Mouse (Mus musculus): ENCODE measurements around the gene Tshz2. TPM values are rescaled to one million over a fixed set of nuclear protein-coding genes. Genes with fewer than 3 reads are reported as not detected.

Gene Tshz2
- total and polyA plus RNA-seq, 2 experiments from 2014 or later, result 29.0 to 40.2 TPM

DNA sequence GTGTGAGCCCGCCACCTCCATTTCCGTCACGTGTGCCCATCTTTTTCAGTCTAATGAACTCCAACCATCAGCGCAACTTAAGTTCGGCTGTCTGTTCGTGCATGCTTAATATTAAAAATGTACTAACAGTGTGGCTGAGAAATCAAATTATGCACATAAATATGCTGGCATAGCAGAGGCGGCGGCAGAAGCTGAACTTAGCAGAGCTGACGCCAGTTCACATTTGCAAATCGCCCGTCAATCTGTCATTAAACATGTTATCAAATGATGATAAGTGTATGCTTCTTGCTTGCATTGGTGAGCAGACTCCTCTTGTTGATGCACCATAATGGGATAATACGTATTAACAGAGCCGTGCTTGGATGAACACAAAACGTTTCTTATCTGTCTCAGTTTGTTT, 280.0 kb downstream of the Tshz2 start:
- H3K4me3 ChIP-seq (ENCODE audit: low read length), result no peak overlapping the region
- H3K9me3 ChIP-seq (ENCODE audit: low read length), result no peaks in the 10 kb centered on the region
- no peaks in the 10 kb centered on the region for H3K4me1 ChIP-seq (ENCODE audit: insufficient read depth, low read length)
- no peak for TF ChIP-seq CTCF (IDR thresholded peaks at IDR 0.05; ENCODE audit: low read depth)
- no peak overlapping the region for H3K4me2 ChIP-seq (ENCODE audit: low read depth, low read length)
- H3K27ac ChIP-seq, result no peak overlapping the region
- 71% methylated on average over 14 of the region's 14 CpGs for WGBS
- DNase-seq (ENCODE audit: low spot score) (peak; percentile 14), ATAC-seq (no peak)
- H3K27me3 ChIP-seq (ENCODE audit: insufficient read depth, low read length), result no peaks in the 10 kb centered on the region
- no peaks in the 10 kb centered on the region for H3K36me3 ChIP-seq (ENCODE audit: insufficient read depth, low read length)
- no peak overlapping the region for H3K9ac ChIP-seq (replicated peaks; ENCODE audit: low read length)

DNA sequence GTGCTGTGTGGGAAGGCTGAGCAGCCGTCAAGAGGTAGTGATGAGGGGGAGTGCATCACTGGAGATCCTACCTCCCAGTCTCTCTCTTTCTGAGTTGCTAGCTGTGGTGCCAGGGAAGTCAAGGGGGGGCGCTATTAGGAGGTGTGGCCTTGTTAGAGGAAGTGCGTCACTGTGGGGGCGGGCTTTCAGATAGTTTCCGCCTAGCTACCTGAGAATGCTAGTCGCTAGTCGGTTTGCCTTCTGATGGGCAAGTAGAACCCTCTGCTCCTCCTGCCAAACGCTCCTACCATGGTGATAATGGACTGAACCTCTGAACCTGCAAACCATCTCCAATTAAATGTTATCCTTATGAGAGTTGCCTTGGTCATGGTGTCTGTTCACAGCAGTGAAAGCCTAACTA, 282.1 kb downstream of the Tshz2 start:
- ATAC-seq (no peak), DNase-seq (ENCODE audit: low spot score) (no peak)
- no peaks in the 10 kb centered on the region for H3K4me1 ChIP-seq (ENCODE audit: insufficient read depth, low read length)
- H3K9ac ChIP-seq (replicated peaks; ENCODE audit: low read length), result no peak overlapping the region
- no peaks in the 10 kb centered on the region for H3K27me3 ChIP-seq (ENCODE audit: insufficient read depth, low read length)
- no peak overlapping the region for H3K4me2 ChIP-seq (ENCODE audit: low read depth, low read length)
- no peak overlapping the region for H3K27ac ChIP-seq
- 83% methylated on average over 8 of the region's 8 CpGs for WGBS
- no peak for TF ChIP-seq CTCF (IDR thresholded peaks at IDR 0.05; ENCODE audit: low read depth)
- no peaks in the 10 kb centered on the region for H3K9me3 ChIP-seq (ENCODE audit: low read length)
- H3K4me3 ChIP-seq (ENCODE audit: low read length), result no peak overlapping the region
- H3K36me3 ChIP-seq (ENCODE audit: insufficient read depth, low read length), result no peaks in the 10 kb centered on the region

DNA sequence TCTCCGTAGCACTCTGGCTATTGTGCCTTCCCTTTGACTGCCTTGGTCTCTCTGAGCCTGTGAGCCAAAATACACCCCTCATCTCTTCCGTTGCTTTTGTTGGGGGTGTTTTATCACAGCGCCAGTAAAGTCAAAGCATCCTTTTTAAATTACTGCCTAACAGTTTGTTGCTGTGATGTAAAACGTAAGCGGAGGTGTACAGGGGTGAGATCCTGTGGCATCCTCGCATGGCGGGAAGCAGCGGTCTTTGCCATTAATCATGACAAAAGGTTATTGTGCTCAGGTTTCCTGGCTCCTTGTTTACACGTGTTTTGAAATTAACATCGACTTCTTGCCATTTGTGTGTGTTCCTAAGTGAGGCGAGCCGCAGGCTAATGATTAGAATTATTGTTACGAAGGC, 282.5 kb downstream of the Tshz2 start:
- no peaks in the 10 kb centered on the region for H3K4me1 ChIP-seq (ENCODE audit: insufficient read depth, low read length)
- no peak for TF ChIP-seq CTCF (IDR thresholded peaks at IDR 0.05; ENCODE audit: low read depth)
- H3K27me3 ChIP-seq (ENCODE audit: insufficient read depth, low read length), result no peaks in the 10 kb centered on the region
- WGBS, result 78% methylated on average over 13 of the region's 13 CpGs
- H3K27ac ChIP-seq, result no peak overlapping the region
- H3K4me3 ChIP-seq (ENCODE audit: low read length), result no peak overlapping the region
- H3K4me2 ChIP-seq (ENCODE audit: low read depth, low read length), result no peak overlapping the region
- H3K9me3 ChIP-seq (ENCODE audit: low read length), result no peaks in the 10 kb centered on the region
- H3K36me3 ChIP-seq (ENCODE audit: insufficient read depth, low read length), result no peaks in the 10 kb centered on the region
- DNase-seq (ENCODE audit: low spot score), result no peak
- H3K9ac ChIP-seq (replicated peaks; ENCODE audit: low read length), result no peak overlapping the region
- ATAC-seq, result no peak

DNA sequence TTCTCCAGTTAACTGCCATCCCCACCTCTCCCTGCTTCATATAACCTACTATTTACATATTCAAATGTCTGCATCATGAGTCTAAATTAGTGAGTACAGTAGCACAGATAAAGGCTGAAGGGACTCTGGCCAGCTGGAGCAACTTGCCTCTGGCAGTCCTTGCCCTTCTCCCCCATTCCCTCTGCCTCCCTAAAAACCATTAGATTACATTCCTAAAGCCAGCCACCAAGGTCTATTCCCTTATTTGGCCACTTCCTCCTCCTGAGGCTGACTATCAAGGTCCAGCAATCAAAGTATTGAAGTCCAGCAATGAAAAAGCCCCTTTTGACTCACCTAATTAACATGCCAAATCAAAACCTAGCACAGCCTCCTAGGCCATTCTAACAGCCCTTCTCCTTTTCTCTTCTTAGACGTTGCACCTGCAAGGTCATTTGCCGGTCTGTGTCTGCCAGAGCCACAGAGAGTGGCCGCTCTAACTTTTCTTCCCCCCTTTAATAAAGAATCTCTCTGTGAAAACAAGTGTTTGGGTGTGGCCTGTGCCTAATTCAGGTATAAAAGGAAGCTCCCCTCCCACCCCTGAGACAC, 286.4 kb downstream of the Tshz2 start:
- TF ChIP-seq CTCF (IDR thresholded peaks at IDR 0.05; ENCODE audit: low read depth), result no peak
- Histone ChIP-seq H3K27ac (no peak overlapping the region), H3K4me1 (ENCODE audit: insufficient read depth, low read length) (no peaks in the 10 kb centered on the region), H3K9me3 (ENCODE audit: low read length) (no peaks in the 10 kb centered on the region), H3K27me3 (ENCODE audit: insufficient read depth, low read length) (no peaks in the 10 kb centered on the region), H3K36me3 (ENCODE audit: insufficient read depth, low read length) (no peaks in the 10 kb centered on the region), H3K9ac (replicated peaks; ENCODE audit: low read length) (no peak overlapping the region), H3K4me3 (ENCODE audit: low read length) (no peak overlapping the region), H3K4me2 (ENCODE audit: low read depth, low read length) (no peak overlapping the region)
- ATAC-seq (no peak), DNase-seq (ENCODE audit: low spot score) (no peak)
- 74% methylated on average over 3 of the region's 3 CpGs for WGBS

GRCm38 (mm10) chr2:169924177-169924810, 291.5 kb downstream of the Tshz2 start:
- peaks cover 6% of the 10 kb centered on the region; the same call in 1 of the 2 replicates for H3K4me1 ChIP-seq (ENCODE audit: insufficient read depth, low read length)
- no peaks in the 10 kb centered on the region for H3K9me3 ChIP-seq (ENCODE audit: low read length)
- no peaks in the 10 kb centered on the region for H3K27me3 ChIP-seq (ENCODE audit: insufficient read depth, low read length)
- no peak for DNase-seq (ENCODE audit: low spot score)
- H3K4me3 ChIP-seq (ENCODE audit: low read length), result no peak overlapping the region
- 82% methylated on average over 8 of the region's 8 CpGs for WGBS
- ATAC-seq, result no peak
- no peak for TF ChIP-seq CTCF (IDR thresholded peaks at IDR 0.05; ENCODE audit: low read depth)
- no peaks in the 10 kb centered on the region for H3K36me3 ChIP-seq (ENCODE audit: insufficient read depth, low read length)
- no peak overlapping the region for H3K9ac ChIP-seq (replicated peaks; ENCODE audit: low read length)
- no peak overlapping the region for H3K4me2 ChIP-seq (ENCODE audit: low read depth, low read length)
- H3K27ac ChIP-seq, result no peak overlapping the region

- DNase-seq (ENCODE audit: low spot score) (no peak), ATAC-seq (no peak)
- Histone ChIP-seq H3K36me3 (ENCODE audit: insufficient read depth, low read length) (no peaks in the 10 kb centered on the region), H3K4me3 (ENCODE audit: low read length) (no peak overlapping the region), H3K27ac (no peak overlapping the region), H3K9ac (replicated peaks; ENCODE audit: low read length) (no peak overlapping the region), H3K4me1 (ENCODE audit: insufficient read depth, low read length) (peaks cover 11% of the 10 kb centered on the region), H3K4me2 (ENCODE audit: low read depth, low read length) (no peak overlapping the region), H3K9me3 (ENCODE audit: low read length) (no peaks in the 10 kb centered on the region), H3K27me3 (ENCODE audit: insufficient read depth, low read length) (no peaks in the 10 kb centered on the region)
- WGBS, result 80% methylated on average over 5 of the region's 5 CpGs
- TF ChIP-seq CTCF (IDR thresholded peaks at IDR 0.05; ENCODE audit: low read depth), result no peak
Measured at GRCm38 (mm10) chr2:169925466-169925865, 292.7 kb downstream of the Tshz2 start.

GRCm38 (mm10) chr2:169926016-169926415, 293.2 kb downstream of the Tshz2 start:
- Histone ChIP-seq H3K9me3 (ENCODE audit: low read length) (no peaks in the 10 kb centered on the region), H3K27ac (no peak overlapping the region), H3K4me2 (ENCODE audit: low read depth, low read length) (no peak overlapping the region), H3K36me3 (ENCODE audit: insufficient read depth, low read length) (no peaks in the 10 kb centered on the region), H3K27me3 (ENCODE audit: insufficient read depth, low read length) (no peaks in the 10 kb centered on the region), H3K4me3 (ENCODE audit: low read length) (no peak overlapping the region), H3K4me1 (ENCODE audit: insufficient read depth, low read length) (peaks cover 11% of the 10 kb centered on the region), H3K9ac (replicated peaks; ENCODE audit: low read length) (no peak overlapping the region)
- ATAC-seq (no peak), DNase-seq (ENCODE audit: low spot score) (no peak)
- TF ChIP-seq CTCF (IDR thresholded peaks at IDR 0.05; ENCODE audit: low read depth), result no peak
- WGBS, result 65% methylated on average over 11 of the region's 11 CpGs

All from hindbrain, postnatal 0 days (tissue).